Comparison of ENCODE assay signal across 23 mouse cellular contexts in genomic region chr9:70220461-70221170, GRCm38 (mm10). TPM values are rescaled to one million over a fixed set of nuclear protein-coding genes. Genes with fewer than 3 reads are reported as not detected.
DNase-seq lines count a peak whose midpoint lies in the region; ATAC-seq lines count a peak whose summit lies in the region.
"Had no signal": no experiment of that assay in that cellular context is flagged by ENCODE, and none has a peak within 500 bp of the region (broad histone marks: within the 10 kb centered on the region; RNA-seq: fewer than 3 reads in every experiment).

No protein-coding gene starts in this region.

- intact Hi-C loops in heart, postnatal 14 days (cut with DNase I), result loop anchor here (5.0 kb wide), 1 partner anchor 37 kb away; no protein-coding TSS in a partner anchor

- peaks cover 26 to 33% of the 10 kb centered on the region in 2 experiments for H3K4me1 ChIP-seq in heart, embryonic 14.5 days (ENCODE audit: control insufficient read depth in 2 of 2, insufficient read depth in 2 of 2, low read length in 2 of 2)
- H3K4me1 ChIP-seq: forebrain, embryonic 13.5 days; hindbrain, embryonic 12.5 days; neural tube, embryonic 15.5 days had no signal

- no peak for ATAC-seq in heart, embryonic 14.5 days (ENCODE audit: insufficient number of reproducible peaks, insufficient read depth, low FRiP score, low read depth)
- ATAC-seq: forebrain, embryonic 13.5 days; liver, postnatal 0 days had no signal

- H3K4me2 ChIP-seq in heart, embryonic 14.5 days (ENCODE audit: low read length), result peak overlapping the region; percentile 22
- H3K4me2 ChIP-seq: embryonic facial prominence, embryonic 13.5 days; forebrain, embryonic 13.5 days; hindbrain, embryonic 12.5 days; limb, embryonic 12.5 days; liver, embryonic 11.5 days; neural tube, embryonic 15.5 days had no signal

- peak overlapping the region; percentile 55 to 79 for H3K27ac ChIP-seq in heart, embryonic 14.5 days (replicated peaks in 1 of 2; ENCODE audit: control insufficient read depth in 1 of 2, insufficient read depth in 1 of 2, low read depth in 2 of 2, low read length in 2 of 2)
- H3K27ac ChIP-seq: embryonic facial prominence, embryonic 13.5 days; forebrain, embryonic 13.5 days; hindbrain, embryonic 12.5 days; layer of hippocampus, adult 2 months; limb, embryonic 12.5 days; midbrain, embryonic 10.5 days; neural tube, embryonic 15.5 days had no signal

- no peaks in the 10 kb centered on the region for H3K36me3 ChIP-seq in heart, embryonic 14.5 days (ENCODE audit: control insufficient read depth, insufficient read depth, low read length)
- H3K36me3 ChIP-seq: embryonic facial prominence, embryonic 13.5 days; hindbrain, embryonic 12.5 days; limb, embryonic 12.5 days; midbrain, embryonic 10.5 days; neural tube, embryonic 15.5 days had no signal

- H3K4me3 ChIP-seq in heart, embryonic 14.5 days (ENCODE audit: control insufficient read depth in 1 of 2, insufficient read depth in 1 of 2, low read depth in 1 of 2, low read length in 2 of 2), result no peak overlapping the region
- H3K4me3 ChIP-seq: embryonic facial prominence, embryonic 13.5 days; erythroblast, embryonic 14.5 days; forebrain, embryonic 13.5 days; hindbrain, embryonic 12.5 days; layer of hippocampus, adult 2 months; limb, embryonic 12.5 days; midbrain, embryonic 10.5 days; neural tube, embryonic 15.5 days had no signal

- H3K9me3 ChIP-seq in heart, embryonic 14.5 days (ENCODE audit: control insufficient read depth, low read length), result no peaks in the 10 kb centered on the region
- H3K9me3 ChIP-seq: embryonic facial prominence, embryonic 13.5 days; forebrain, embryonic 13.5 days; hindbrain, embryonic 12.5 days; limb, embryonic 12.5 days; midbrain, embryonic 10.5 days; neural tube, embryonic 15.5 days had no signal

- no peaks in the 10 kb centered on the region for H3K27me3 ChIP-seq in heart, embryonic 14.5 days (ENCODE audit: control insufficient read depth, insufficient read depth, low read length)
- H3K27me3 ChIP-seq: embryonic facial prominence, embryonic 13.5 days; forebrain, embryonic 13.5 days; hindbrain, embryonic 12.5 days; limb, embryonic 12.5 days; neural tube, embryonic 15.5 days had no signal

- WGBS in heart, embryonic 14.5 days, result 14% methylated on average over 7 of the region's 7 CpGs

- DNase-seq in heart, postnatal 14 days, result no peak
- peak; percentile 15 for DNase-seq in ZHBTc4 (ENCODE audit: low read depth, low spot score)
- peak; percentile 79 to 80 for DNase-seq in lung, adult 18-20 months
- peak; percentile 46 for DNase-seq in lung, postnatal 10 days
- no peak for DNase-seq in layer of hippocampus, postnatal 36 days
- DNase-seq in urinary bladder, postnatal 10 days (ENCODE audit: low spot score), result no peak
- DNase-seq: adrenal gland, postnatal 14 days; cerebellum, adult 8-10 months; cerebellum, postnatal 36 days; embryo, embryonic 11 days; kidney, postnatal 25 days; liver, postnatal 0 days; thymus, adult 18-20 months had no signal

- H3K9ac ChIP-seq in heart, embryonic 14.5 days (ENCODE audit: low read length), result no peak overlapping the region
- H3K9ac ChIP-seq: embryonic facial prominence, embryonic 13.5 days; forebrain, embryonic 13.5 days; hindbrain, embryonic 12.5 days; limb, embryonic 12.5 days; liver, postnatal 0 days; neural tube, embryonic 15.5 days had no signal

RNA-seq across cellular contexts. Expression of gene Myo1e, which starts 13.5 kb away (rescaled TPM):
- 11.2 and 11.3 TPM in 2 replicates for polyA plus RNA-seq in heart, embryonic 14.5 days (2014; fragmentation: Nextera tagmentation; extraction: Ambion mirVana)
- total RNA-seq in heart, postnatal 14 days (2021), result 10 to 100 TPM; 14.6 to 17.6 TPM
- total RNA-seq in layer of hippocampus, postnatal 36 days (2021), result 1 to 10 TPM; 8.0 to 8.1 TPM

Comparison
In these comparisons a context has a peak if more than half of its experiments do, and no peak if none do; other contexts are left out.
1. DNase-seq: peak in ZHBTc4 (single experiment), lung, adult 18-20 months (2 of 2) and lung, postnatal 10 days (single experiment); none in heart, postnatal 14 days (0 of 2), layer of hippocampus, postnatal 36 days (0 of 2) and urinary bladder, postnatal 10 days (single experiment).